In genomic region chr11:120730331-120730870, GRCm38 (mm10) we compare ENCODE assay signal across 16 mouse cellular contexts. TPM values are rescaled to one million over a fixed set of nuclear protein-coding genes. Genes with fewer than 3 reads are reported as not detected.
"Had no signal": no experiment of that assay in that cellular context is flagged by ENCODE, and none has a peak within 500 bp of the region (broad histone marks: within the 10 kb centered on the region; RNA-seq: fewer than 3 reads in every experiment).

No protein-coding gene starts in this region.

- H3K27ac ChIP-seq: liver, embryonic 12.5 days; liver, embryonic 14.5 days; lung, embryonic 15.5 days; midbrain, embryonic 12.5 days; midbrain, embryonic 15.5 days; neural tube, embryonic 12.5 days; stomach, embryonic 15.5 days had no signal

- H3K9me3 ChIP-seq: liver, embryonic 12.5 days; lung, embryonic 15.5 days; megakaryocyte, embryonic 14.5 days; midbrain, embryonic 12.5 days; midbrain, embryonic 15.5 days; neural tube, embryonic 12.5 days; stomach, embryonic 15.5 days had no signal

- H3K27me3 ChIP-seq: lung, embryonic 15.5 days; stomach, embryonic 15.5 days had no signal

- H3K4me3 ChIP-seq: liver, embryonic 12.5 days; lung, embryonic 15.5 days; midbrain, embryonic 12.5 days; midbrain, embryonic 15.5 days; neural tube, embryonic 12.5 days; stomach, embryonic 15.5 days had no signal

- H3K36me3 ChIP-seq: midbrain, embryonic 12.5 days; midbrain, embryonic 15.5 days; neural tube, embryonic 12.5 days; stomach, embryonic 15.5 days had no signal

- ATAC-seq: liver, embryonic 12.5 days; midbrain, embryonic 15.5 days had no signal

- DNase-seq: lung, adult 18-20 months; lung, postnatal 10 days; right cerebral cortex, postnatal 14 days; thymus, adult 18-20 months; thymus, postnatal 14 days; thymus, postnatal 36 days had no signal

- H3K9ac ChIP-seq: liver, embryonic 12.5 days; liver, embryonic 14.5 days; lung, embryonic 15.5 days; midbrain, embryonic 12.5 days; midbrain, embryonic 15.5 days; neural tube, embryonic 12.5 days; stomach, embryonic 15.5 days had no signal

RNA-seq across cellular contexts. Expression of gene Cbr2, which starts 1.5 kb away (rescaled TPM):
- total RNA-seq: monocyte, adult 5-6 weeks had no signal

RNA-seq across cellular contexts. Expression of gene Rac3, which starts 9.1 kb away (rescaled TPM):
- total RNA-seq: neutrophil, adult 5-6 weeks had no signal
